Mouse (Mus musculus) cortical plate, adult 2 months (tissue): ENCODE data around the gene Wdr62. TPM values are rescaled to one million over a fixed set of nuclear protein-coding genes. Genes with fewer than 3 reads are reported as not detected.
"Not testable (repeated sequence)": the region's sequence is repeated elsewhere in the genome, so short reads cannot be mapped to it uniquely, and the experiment has no call there.

Experiments used
- H3K27ac ChIP-seq: fragments of 200-500 bp; 2 replicates; pipeline ENCODE4 v1.5.1; 2012; ENCODE audit warnings: low read length, control low read depth, inconsistent platforms; ENCODE audit not compliant: insufficient read depth
- H3K4me1 ChIP-seq: fragments of 200-500 bp; 2 replicates; pipeline ENCODE4 v1.6.1; 2011; ENCODE audit warnings: low read length; ENCODE audit not compliant: control insufficient read depth, insufficient read depth
- H3K4me3 ChIP-seq: fragments of 200-500 bp; 2 replicates; pipeline ENCODE4 v1.5.1; 2011; ENCODE audit warnings: mild to moderate bottlenecking, low read length, control low read depth; ENCODE audit not compliant: insufficient read depth
- CTCF ChIP-seq: fragments of 200-500 bp; IDR thresholded peaks from 2 replicates; pipeline ENCODE4 v1.5.1; 2011; ENCODE audit warnings: mild to moderate bottlenecking, control low read depth, low read length; ENCODE audit not compliant: insufficient read depth; ENCODE audit errors: extremely low read depth
- POLR2A ChIP-seq: fragments of 200-500 bp; IDR thresholded peaks from 2 replicates; pipeline ENCODE4 v1.6.1; 2011; ENCODE audit warnings: mild to moderate bottlenecking, low read length, control low read depth; ENCODE audit not compliant: insufficient read depth; ENCODE audit errors: extremely low read depth
- polyA plus RNA-seq: library from polyadenylated mRNA; depleted of rRNA; stranded (reverse); fragments of >200 nt; gene quantifications from 2 replicates; pipeline ENCODE4 v1.2.3, GENCODE M21; 2012

Wdr62 gene
- polyA plus RNA-seq, 1 experiment, result 3.2 TPM

DNA sequence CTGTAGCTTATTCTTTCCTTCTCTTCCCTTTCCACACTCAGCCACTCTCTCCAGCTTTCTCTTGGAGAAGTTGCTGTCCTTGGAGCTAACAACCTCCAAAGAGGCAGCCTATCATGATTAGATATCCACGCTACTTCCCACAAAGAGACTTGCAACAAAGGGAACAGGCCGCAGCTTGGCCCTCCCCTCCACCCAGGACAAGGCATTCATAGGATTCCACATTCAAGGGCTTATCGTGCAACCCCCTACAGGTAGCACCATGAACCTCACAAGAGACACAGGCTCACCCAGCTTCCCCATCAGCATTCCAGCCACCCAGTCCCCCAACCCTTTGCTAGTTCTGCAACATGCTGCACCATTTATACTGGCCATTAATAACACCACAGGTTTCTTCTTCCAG lies 13.4 kb downstream of the Wdr62 start:
- no peak overlapping the region for H3K27ac ChIP-seq
- H3K4me3 ChIP-seq, result no peak overlapping the region
- no peaks in the 10 kb centered on the region for H3K4me1 ChIP-seq
- TF ChIP-seq CTCF (no peak), POLR2A (no peak)

- no peak for TF ChIP-seq CTCF
- no peak for TF ChIP-seq POLR2A
- Histone ChIP-seq H3K4me3 (no peak overlapping the region), H3K4me1 (no peaks in the 10 kb centered on the region), H3K27ac (no peak overlapping the region)
Observed at GRCm38 (mm10) chr7:30265935-30266334, 14.3 kb downstream of the Wdr62 start.

DNA sequence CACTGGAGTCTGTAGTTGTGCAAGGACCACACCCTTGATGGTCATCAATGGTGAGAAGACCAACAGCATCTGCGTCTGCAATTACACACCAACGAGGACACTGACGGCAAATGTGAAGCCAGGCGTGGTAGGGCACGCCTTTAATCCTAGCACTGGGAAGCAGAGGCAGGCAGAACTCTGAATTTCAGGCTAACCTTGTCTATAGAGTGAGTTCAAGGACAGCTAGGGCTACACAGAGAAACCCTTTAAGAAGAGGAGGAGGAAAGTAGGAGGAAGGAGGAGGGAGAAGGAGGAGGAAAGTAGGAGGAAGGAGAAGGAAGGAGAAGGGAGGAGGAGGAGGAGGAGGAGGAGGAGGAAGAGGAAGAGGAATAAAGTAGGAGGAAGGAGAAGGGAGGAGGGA lies 14.7 kb downstream of the Wdr62 start:
- Histone ChIP-seq H3K27ac (no peak overlapping the region), H3K4me3 (no peak overlapping the region), H3K4me1 (no peaks in the 10 kb centered on the region)
- TF ChIP-seq POLR2A, result no peak
- no peak for TF ChIP-seq CTCF

- TF ChIP-seq POLR2A (no peak), CTCF (no peak)
Observed at GRCm38 (mm10) chr7:30265041-30265440, 15.2 kb downstream of the Wdr62 start.

GRCm38 (mm10) chr7:30251956-30252954 lies 28.0 kb downstream of the Wdr62 start:
- TF ChIP-seq CTCF (no peak), POLR2A (no peak)
- no peak overlapping the region for H3K4me3 ChIP-seq
- no peaks in the 10 kb centered on the region for H3K4me1 ChIP-seq
- no peak overlapping the region for H3K27ac ChIP-seq

More at GRCm38 (mm10) chr7:30265041-30265440, 15.2 kb downstream of the Wdr62 start:
- Histone ChIP-seq H3K4me3 (no peak overlapping the region), H3K27ac (no peak overlapping the region), H3K4me1 (no peaks in the 10 kb centered on the region)

DNA sequence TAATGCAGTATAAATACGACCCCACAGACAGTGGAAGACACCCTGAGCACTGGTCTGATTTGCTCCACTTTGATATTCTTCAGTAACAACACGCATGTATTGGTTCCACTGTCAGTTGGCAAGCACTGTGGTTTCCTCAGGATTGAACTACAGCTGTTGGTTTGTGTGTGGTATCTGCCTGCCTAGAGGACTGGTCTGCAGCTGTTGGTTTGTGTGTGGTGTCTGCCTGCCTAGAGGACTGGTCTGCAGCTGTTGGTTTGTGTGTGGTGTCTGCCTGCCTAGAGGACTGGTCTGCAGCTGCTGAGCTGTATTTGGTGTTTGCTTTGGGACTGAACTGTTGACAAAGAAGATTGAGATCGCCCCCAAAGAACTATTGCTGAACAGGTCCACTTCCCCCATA lies 42.8 kb downstream of the Wdr62 start:
- H3K4me1 ChIP-seq, H3K27ac ChIP-seq, H3K4me3 ChIP-seq: not testable (repeated sequence)

DNA sequence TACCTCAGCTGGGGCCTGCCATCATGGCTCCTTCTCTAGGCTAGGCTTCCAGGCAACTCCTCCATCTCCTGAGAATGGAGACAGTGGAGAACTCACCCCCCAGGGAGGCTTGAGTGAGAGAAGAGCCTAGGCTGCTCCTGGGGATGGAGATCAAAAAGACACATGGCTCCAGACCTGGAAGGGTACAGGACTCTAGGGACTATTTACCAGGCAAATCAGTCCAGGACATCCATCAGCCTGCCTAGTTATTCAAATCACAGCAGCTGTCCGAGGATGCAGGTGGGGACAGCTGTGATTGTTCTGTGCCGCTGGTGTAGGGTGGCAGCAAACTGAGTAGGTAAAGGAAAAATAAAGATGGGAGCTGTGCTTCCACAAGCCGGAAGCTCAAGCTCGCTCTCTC lies 44.6 kb downstream of the Wdr62 start, which contains the start of gene Ovol3:
Gene Ovol3, minus strand, starts transcription at position 101 of the 400 bp plus-strand sequence.
- TF ChIP-seq POLR2A, result no peak
- TF ChIP-seq CTCF, result no peak
- H3K4me3 ChIP-seq, result no peak within 1 kb of the TSS
- peaks cover 1% of the 10 kb centered on the region; the same call in 1 of the 2 replicates for H3K4me1 ChIP-seq

GRCm38 (mm10) chr7:30235091-30235490 lies 45.1 kb downstream of the Wdr62 start:
- no peak for TF ChIP-seq CTCF
- TF ChIP-seq POLR2A, result no peak
- Histone ChIP-seq H3K4me3 (no peak overlapping the region), H3K4me1 (peaks cover 1% of the 10 kb centered on the region; the same call in 1 of the 2 replicates), H3K27ac (no peak overlapping the region)

More for the DNA sequence above, 44.6 kb downstream of the Wdr62 start, which contains the start of gene Ovol3:
- H3K27ac ChIP-seq, result no peak within 1 kb of the TSS

- no peak overlapping the region for H3K4me3 ChIP-seq
- peaks cover 1% of the 10 kb centered on the region; the same call in 1 of the 2 replicates for H3K4me1 ChIP-seq
- no peak overlapping the region for H3K27ac ChIP-seq
- TF ChIP-seq POLR2A (no peak), CTCF (no peak)
Observed at GRCm38 (mm10) chr7:30234276-30234858, 45.9 kb downstream of the Wdr62 start.

DNA sequence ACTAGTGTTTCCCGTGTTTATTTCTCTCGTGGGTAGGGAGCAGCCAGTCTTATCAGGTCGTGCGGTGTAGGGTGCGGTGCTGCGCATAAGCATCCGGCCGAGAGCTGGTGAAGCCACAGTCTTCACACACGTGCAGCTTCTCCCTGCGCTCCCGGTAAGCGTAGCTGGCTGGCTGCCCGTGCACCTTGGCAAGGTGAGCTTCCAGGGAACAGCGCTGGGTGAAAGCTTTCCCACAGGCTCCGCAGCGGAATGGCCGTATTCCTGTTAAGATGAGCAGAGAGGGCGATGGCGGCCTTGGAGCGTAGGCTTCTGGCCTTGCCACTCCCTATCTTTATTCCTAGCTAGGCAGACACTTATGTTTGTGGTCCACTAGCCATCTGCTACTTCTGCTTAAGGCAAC lies 46.8 kb downstream of the Wdr62 start:
- Histone ChIP-seq H3K4me3 (peak overlapping the region; percentile 63; the same call in 1 of the 2 replicates), H3K4me1 (peaks cover 1% of the 10 kb centered on the region; the same call in 1 of the 2 replicates), H3K27ac (no peak overlapping the region)
- TF ChIP-seq CTCF (no peak), POLR2A (no peak)
